Mouse (Mus musculus): ENCODE measurements around the gene Mmp11. TPM values are rescaled to one million over a fixed set of nuclear protein-coding genes. Genes with fewer than 3 reads are reported as not detected.
A peak's percentile ranks its signal among the peaks of the same experiment; 100 is the strongest.
"Not testable (repeated sequence)": the region's sequence is repeated elsewhere in the genome, so short reads cannot be mapped to it uniquely, and the experiment has no call there.

Gene Mmp11
- total RNA-seq, 2 experiments from 2014 or later: 1.1 to 1.7 TPM

DNA sequence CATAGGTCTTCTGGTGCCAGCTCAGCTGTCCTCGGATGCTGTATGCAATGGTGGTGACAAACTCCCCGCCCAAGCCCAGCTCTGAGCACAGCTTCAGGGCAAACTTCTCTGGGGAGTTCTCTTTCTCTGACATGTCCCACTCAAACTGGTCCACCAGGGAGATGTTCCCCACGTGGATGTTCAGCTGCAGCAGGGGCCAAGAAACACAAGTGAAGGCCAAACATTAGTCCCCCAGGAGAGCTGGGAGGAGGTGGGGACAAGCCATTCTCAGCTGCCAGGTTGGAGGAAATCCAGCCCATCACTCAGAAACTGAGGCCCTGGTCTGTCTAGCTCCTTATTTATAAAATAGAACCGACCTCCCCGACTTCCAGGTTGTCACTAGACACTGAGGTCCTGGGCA, 31.9 kb downstream of the Mmp11 start:
- intact Hi-C loops (cut with DNase I): no loop called here
- DNase-seq (ENCODE audit: low spot score in 2 of 2): no peak

- intact Hi-C loops (cut with DNase I): loop anchor here (2.0 kb wide), 1 partner anchor 22 kb away; the partner anchor contains the start of gene Smarcb1
- DNase-seq (ENCODE audit: low spot score in 2 of 2): peak in 1 of 2 experiments; percentile 35
These were observed 37.5 kb downstream of the Mmp11 start for GRCm38 (mm10) chr10:75898846-75899245.

DNA sequence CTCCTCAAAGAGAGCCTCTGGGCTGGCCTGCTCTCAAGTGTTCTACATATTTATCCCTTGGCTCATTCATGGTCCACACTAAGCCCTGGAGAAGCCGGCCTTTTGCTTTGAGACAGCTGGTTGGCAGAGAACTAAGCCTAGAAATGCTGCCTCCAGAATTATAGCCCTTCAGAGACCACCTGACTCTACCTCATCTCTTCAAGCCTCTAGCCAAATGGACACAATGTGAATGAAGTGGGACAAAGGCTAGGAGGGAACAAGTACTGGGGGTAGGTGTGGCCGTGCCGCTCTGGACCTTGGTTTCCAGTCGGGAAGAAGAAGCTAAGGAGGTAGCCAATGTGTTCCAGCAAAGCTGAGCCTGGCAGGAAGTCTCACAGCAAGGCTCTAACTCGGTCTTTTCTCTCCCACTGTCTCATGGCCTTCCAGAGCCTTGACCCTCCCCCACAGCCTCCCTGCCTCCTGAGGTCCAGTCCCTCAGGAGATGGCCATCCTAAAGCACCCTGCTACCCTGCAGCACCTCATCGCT, 38.2 kb downstream of the Mmp11 start:
- intact Hi-C loops (cut with DNase I): loop anchor here (2.0 kb wide), 1 partner anchor 23 kb away; the partner anchor contains the start of gene Smarcb1
- no peak for DNase-seq (ENCODE audit: low spot score in 2 of 2)

DNA sequence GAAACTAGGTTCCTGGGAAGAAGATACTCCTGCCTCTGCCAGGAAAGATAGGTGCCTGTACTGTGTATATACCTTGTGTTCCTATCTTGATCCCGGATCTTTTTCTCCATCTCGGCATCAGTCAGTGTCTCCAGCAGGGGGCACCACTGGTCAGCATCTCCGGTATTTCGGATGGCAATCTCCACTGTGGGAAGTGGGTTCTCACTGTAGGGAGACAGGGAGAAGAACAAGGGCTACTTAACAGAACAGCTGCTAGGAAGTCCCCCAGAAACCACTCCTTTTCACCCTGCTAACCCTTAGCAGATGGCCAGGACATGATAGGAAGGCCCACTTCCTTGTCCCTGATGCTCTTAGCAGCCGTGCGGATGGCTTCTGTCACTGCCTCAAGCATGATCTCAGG, 38.9 kb downstream of the Mmp11 start:
- DNase-seq (ENCODE audit: low spot score in 2 of 2): peak; percentile 60 to 66
- intact Hi-C loops (cut with DNase I): loop anchor here (1.0 kb wide), 1 partner anchor 54 kb away; no protein-coding TSS in a partner anchor

- intact Hi-C loops (cut with DNase I): no loop called here
- peak in 1 of 2 experiments; percentile 92 for DNase-seq (ENCODE audit: low spot score in 2 of 2)
These were observed 40.1 kb downstream of the Mmp11 start for GRCm38 (mm10) chr10:75896208-75896607.

- no peak for DNase-seq (ENCODE audit: low spot score in 2 of 2)
- intact Hi-C loops (cut with DNase I): no loop called here
These were observed 40.6 kb downstream of the Mmp11 start for GRCm38 (mm10) chr10:75895730-75896129.

DNA sequence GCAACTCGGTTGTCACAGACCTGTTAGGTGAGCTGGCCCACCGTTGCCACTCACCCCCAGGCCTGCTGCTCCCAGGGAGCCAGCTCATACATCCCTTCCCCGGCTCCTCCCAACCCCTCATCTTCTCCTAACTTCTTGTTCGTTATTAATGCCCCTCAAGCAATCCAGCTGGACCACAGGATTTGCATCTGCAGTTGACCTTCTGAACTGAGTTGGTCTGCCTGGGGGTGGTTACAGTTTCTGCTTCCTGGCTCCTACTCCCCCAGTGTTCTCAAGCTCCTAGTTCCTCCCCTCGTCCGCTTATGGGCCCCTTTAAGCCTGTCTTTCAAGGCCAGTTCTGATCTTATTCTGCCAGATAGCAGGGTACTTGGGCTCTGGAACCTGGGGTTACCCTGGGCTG, 41.7 kb downstream of the Mmp11 start:
- DNase-seq (ENCODE audit: low spot score in 2 of 2): no peak
- intact Hi-C loops (cut with DNase I): no loop called here

GRCm38 (mm10) chr10:75893089-75893750, 43.1 kb downstream of the Mmp11 start, which contains the start of gene Derl3:
TSS of gene Derl3 (plus strand) at chr10:75893413.
- intact Hi-C loops (cut with DNase I): no loop called here
- DNase-seq (ENCODE audit: low spot score in 2 of 2): peak; percentile 95 to 99

DNA sequence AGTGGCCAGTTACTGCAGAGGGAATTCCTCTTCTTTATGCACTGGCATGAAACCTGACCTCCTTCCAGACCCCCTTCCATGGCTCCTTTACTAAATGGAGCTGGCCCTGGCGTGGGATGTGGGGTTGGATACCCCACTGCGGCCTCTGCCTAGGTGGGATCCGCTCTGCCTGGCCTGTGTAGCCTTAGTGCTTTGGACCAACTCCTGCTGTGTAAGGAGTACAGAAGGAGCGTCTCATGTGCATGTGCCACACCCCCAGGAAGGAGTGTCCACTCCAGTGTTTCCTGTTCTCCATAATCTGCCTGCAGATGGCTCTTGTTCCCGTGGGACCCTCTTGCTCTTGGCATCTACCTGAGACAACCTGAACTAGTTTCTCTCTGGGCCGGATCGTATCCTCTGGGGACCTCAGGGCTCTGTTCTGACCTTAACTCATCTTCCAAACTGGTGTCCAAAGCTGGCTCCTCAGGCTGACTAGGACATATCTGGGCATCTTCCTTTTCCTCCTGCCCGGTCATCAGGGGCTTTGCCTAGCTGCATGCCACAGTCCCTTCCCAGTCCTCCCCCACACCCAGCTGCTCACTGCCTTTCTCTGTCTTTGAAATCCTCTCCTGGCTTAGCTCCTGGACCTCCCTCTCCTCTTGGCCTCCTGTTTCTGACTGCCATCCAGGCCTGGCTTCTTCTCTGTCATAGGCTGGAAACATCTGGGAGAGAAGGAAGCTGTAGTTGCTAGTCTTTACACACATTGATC, 46.7 kb downstream of the Mmp11 start:
- intact Hi-C loops (cut with DNase I): no loop called here
- DNase-seq (ENCODE audit: low spot score in 2 of 2): no peak

DNA sequence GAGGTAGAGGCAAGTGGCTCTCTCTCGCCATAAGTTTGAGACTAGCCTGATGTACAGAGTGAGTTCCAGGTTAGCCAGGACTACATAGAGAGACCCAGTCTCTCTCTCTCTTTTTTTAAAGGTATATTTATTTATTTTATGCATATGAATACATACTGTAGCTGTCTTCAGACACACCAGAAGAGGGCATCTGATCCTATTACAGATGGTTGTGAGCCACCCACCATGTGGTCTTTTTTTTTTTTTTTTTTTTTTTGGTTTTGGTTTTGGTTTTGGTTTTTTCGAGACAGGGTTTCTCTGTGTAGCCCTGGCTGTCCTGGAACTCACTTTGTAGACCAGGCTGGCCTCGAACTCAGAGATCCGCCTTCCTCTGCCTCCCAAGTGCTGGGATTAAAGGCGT, 48.8 kb downstream of the Mmp11 start:
- intact Hi-C loops (cut with DNase I): not testable (repeated sequence)

GRCm38 (mm10) chr10:75884742-75885141, 51.6 kb downstream of the Mmp11 start:
- intact Hi-C loops (cut with DNase I): no loop called here
- DNase-seq (ENCODE audit: low spot score in 2 of 2): no peak

More for the DNA sequence above, 48.8 kb downstream of the Mmp11 start:
- DNase-seq (ENCODE audit: low spot score in 2 of 2): not testable (repeated sequence)

DNA sequence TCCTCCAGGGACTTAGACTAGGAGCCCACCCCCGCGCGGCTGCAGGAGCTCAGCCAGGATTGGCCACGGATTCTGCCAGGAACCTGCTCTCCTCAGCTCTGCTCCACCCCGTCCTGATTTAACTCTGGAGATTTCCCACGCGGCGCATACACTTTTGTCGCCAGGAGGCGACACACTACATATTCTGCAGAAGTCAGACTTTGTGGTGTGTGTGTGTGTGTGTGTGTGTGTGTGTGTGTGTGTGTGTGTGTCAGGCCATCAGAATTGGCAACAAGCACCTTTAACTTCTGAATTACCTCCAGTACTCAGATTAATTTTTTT, 53.1 kb downstream of the Mmp11 start:
- DNase-seq (ENCODE audit: low spot score in 2 of 2): peak; percentile 75 to 92
- intact Hi-C loops (cut with DNase I): loop anchor here (2.0 kb wide), 1 partner anchor 68 kb away; no protein-coding TSS in a partner anchor

DNA sequence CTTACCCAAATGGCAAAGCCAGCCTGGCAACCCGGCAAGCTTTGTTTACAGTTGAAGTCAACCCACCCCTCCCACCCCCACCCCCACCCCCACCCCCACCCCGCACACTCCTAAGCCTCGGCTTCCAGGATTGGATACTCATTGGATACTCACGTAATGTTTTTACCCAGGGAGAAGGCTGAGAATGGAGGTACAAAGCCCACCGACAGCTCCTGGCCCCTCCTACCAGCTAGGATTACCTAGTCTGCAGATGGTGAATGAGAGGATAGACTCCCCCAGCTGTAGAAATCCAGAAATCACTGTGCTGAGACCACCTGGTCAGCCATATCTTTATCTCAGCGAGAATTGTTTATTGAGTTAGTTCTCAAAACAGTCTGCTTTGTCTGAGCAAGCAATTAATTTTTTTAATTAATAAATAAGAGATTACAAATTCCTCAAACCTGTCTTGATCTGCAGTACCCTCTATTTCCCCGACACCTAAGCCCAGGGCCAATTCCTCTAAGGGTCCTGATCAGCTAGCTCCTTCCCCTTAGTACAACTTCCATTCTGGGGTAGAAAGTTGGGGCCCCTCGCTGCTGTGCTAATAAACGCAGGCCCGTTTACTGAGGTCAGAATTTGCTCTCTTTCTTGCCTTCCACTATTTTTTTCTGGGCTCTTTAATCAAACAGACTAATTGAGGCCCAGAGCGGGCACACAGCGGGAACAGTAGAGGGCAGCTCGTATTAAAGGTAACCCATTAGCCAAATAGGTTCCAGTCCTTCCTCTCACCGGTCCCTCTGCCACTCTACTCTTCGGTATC, 53.7 kb downstream of the Mmp11 start:
- intact Hi-C loops (cut with DNase I): loop anchor here (2.0 kb wide), 1 partner anchor 68 kb away; no protein-coding TSS in a partner anchor
- DNase-seq (ENCODE audit: low spot score in 2 of 2): no peak

DNA sequence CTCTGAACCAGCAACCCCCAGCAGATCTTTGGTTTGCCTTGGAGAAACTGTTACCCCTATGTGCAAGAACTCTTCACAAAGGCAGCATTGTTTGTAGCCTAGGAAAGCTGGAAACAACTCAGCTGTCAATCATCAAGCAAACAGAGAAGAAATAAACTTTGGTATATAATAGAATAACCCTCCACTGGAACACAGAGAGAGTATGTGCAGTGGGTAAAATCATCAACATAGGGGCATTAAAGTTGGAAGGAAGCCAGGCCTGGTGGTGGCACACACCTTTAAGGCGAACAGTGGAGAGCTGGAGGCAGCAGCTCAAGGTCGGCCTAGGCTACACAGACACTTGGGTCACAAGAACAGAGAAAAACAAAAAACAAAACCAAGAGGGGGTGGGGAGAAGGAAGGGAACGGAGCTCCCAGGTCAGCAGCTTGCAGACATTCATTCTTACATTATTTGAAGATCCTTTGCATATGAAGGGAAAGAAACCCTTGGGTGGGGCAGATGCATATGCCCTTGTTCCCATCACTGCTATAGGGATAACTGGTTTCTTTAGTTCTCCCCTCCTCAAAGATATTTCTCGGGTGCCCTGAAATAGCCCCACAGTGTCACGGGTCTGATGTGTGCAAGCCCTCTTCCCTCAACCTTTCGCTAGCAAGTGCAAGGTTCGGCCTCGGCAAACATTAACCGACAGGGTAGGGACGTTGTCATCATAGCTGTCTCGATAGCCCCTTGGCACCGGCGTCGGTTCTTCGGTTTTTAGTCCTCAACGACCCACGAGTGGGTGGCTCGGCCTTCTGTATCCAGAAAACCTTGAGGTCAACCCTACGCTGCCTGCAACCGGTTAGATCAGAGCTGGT, 54.5 kb downstream of the Mmp11 start:
- no peak for DNase-seq (ENCODE audit: low spot score in 2 of 2)
- intact Hi-C loops (cut with DNase I): loop anchor here (2.0 kb wide), 1 partner anchor 69 kb away; no protein-coding TSS in a partner anchor

DNA sequence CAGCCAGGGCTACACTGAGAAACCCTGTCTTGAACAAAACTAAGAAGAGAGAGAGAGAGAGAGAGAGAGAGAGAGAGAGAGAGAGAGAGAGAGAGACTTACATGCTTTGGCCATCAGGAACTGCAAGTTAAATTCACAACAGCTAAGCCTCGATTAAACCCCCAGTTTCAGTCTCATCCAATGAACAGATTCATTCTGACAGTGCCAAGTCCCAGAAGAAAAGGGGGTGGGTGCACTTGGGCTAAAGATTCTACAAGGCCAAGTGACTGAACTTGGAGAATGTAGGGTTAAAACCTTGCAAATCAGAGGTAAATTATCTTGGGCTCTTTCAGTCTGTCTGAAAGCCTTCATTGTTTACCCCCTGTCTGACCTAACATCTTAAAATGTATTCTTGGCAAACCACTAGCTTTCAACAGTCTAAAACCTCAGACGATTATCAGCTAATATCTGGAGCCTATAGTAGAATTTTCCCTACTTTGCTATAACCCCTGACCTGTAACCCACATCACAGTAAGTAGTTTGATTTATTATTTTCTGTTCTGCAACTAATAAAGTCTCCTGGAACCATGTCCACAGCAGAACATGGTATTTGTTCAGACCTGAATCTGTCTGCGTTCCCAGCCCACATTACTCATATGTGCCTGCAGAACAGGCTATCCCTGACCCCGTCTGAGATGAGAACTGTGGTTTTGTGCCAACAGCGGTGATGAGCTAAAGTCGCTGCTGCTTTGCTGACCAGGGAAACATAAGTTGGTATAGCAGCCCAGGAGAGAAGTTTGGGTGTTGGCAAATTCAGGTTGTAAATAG, 55.3 kb downstream of the Mmp11 start:
- no peak for DNase-seq (ENCODE audit: low spot score in 2 of 2)
- intact Hi-C loops (cut with DNase I): no loop called here

GRCm38 (mm10) chr10:75880351-75880750, 55.9 kb downstream of the Mmp11 start:
- DNase-seq (ENCODE audit: low spot score in 2 of 2): no peak
- intact Hi-C loops (cut with DNase I): no loop called here

DNA sequence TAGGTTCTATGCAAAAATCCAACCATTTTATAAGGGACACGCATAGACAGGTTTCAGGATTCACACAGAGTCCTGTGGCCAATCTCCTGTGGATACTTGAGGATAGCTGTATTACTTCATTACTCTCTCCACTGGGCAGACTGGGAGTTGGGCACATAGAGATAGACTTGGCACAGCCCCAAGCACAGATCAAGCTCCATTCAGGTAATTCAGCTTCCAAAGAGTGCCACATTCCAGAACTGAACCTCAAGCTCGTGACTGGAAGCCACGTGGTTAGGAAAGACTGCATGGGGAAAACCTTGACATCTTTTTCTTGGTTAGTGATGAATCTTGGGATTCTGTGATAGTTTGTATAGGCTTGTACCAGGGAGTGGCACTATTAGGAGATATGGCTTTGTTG, 57.5 kb downstream of the Mmp11 start:
- intact Hi-C loops (cut with DNase I): no loop called here
- no peak for DNase-seq (ENCODE audit: low spot score in 2 of 2)

DNA sequence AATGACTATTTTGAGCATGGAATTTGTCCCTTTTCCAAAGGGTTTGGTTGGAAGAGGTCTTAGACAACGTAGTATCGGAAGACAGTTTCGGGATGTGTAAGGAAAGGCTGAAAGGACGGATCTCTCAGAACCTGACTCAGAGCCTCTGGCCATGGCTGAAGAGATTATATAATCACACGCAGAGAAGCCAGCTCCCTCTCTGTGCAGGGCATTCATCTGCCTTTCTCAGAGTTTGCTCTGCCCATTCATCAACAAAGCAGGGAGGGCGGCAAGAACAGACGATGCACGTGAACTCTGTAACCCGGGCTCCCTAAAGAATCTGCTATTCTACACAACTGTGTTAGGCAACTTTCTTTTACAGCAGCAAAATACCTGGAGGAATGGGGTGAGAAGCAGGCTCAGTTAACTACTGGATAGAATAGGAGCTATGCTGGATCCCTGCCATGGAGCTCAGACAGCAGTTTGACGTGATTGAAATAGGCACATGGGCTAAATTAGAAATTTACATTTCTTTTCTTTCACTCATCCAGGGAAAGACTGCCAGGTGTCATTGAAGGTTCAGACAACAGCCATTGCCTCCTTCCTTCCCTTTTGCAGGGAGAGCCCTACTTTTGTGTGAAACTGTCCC, 62.6 kb downstream of the Mmp11 start:
- DNase-seq (ENCODE audit: low spot score in 2 of 2): no peak
- intact Hi-C loops (cut with DNase I): no loop called here

Measured in left cerebral cortex, postnatal 25 days (tissue).